Mouse (Mus musculus) olfactory bulb, adult 2 months (tissue): ENCODE measurements around the gene Bet1l.

Experiments used
- CTCF ChIP-seq: fragments of 200-500 bp; IDR thresholded peaks from 2 replicates; pipeline ENCODE4 v1.5.1; 2012; ENCODE audit warnings: low read depth, mild to moderate bottlenecking, low read length, moderate library complexity; ENCODE audit not compliant: insufficient read depth
- POLR2A ChIP-seq: fragments of 200-500 bp; IDR thresholded peaks from 2 replicates; pipeline ENCODE4 v1.6.1; 2012; ENCODE audit warnings: mild to moderate bottlenecking, low read depth, low read length, moderate library complexity; ENCODE audit not compliant: insufficient read depth

DNA sequence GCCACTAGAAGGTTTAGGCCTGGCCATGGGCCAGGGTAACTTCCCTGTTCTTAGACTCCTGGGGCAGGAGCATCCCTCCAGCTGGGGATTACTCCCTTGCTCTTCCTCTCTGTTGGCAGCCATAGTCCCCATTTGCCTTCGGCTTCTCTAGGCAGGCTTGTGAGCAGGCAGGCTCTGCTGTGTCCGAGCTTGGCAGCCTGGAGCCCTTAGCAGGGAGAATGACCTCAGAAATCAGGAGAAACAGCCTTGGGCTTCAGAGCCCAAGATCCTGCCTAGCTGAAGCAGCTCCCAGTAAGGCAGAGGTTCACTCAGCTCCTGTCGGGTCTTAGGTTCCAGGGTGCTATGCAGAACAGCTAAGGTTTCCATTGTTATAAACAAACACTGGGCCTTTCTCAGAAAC, 41.7 kb upstream of the Bet1l start:
- TF ChIP-seq CTCF, result no peak
- TF ChIP-seq POLR2A, result no peak
